Mouse (Mus musculus) liver, embryonic 16.5 days (tissue): Measurements from ENCODE around the gene Plxdc1. TPM values are rescaled to one million over a fixed set of nuclear protein-coding genes. Genes with fewer than 3 reads are reported as not detected.
A peak's percentile ranks its signal among the peaks of the same experiment; 100 is the strongest.
"Not testable (repeated sequence)": the region's sequence is repeated elsewhere in the genome, so short reads cannot be mapped to it uniquely, and the experiment has no call there.

ENCODE experiments used
- ATAC-seq: fragments of 200-750 bp; cut with Nextera tagmentation; 2 replicates; pipeline ENCODE4 v1.8.0; 2017; ENCODE audit warnings: low read depth, mild to moderate bottlenecking, moderate number of reproducible peaks, moderate library complexity
- H3K27ac ChIP-seq: fragments of 300-500 bp; sonication (generic); 2 replicates; pipeline ENCODE4 v1.5.1; 2014; ENCODE audit warnings: mild to moderate bottlenecking, low read length
- H3K27me3 ChIP-seq: fragments of 300-500 bp; sonication (generic); 2 replicates; pipeline ENCODE4 v1.6.1; 2014; ENCODE audit warnings: low read depth, low read length, mixed read lengths; ENCODE audit not compliant: control insufficient read depth, insufficient read depth
- H3K36me3 ChIP-seq: fragments of 300-500 bp; sonication (generic); 2 replicates; pipeline ENCODE4 v1.6.1; 2014; ENCODE audit warnings: mild to moderate bottlenecking; ENCODE audit not compliant: control insufficient read depth, insufficient read depth
- H3K4me1 ChIP-seq: fragments of 300-500 bp; sonication (generic); 2 replicates; pipeline ENCODE4 v1.6.1; 2014; ENCODE audit warnings: low read depth, low read length, mixed read lengths; ENCODE audit not compliant: control insufficient read depth
- H3K4me2 ChIP-seq: fragments of 300-500 bp; sonication (generic); 2 replicates; pipeline ENCODE4 v1.6.1; 2014; ENCODE audit warnings: low read depth, low read length, mixed read lengths
- H3K4me3 ChIP-seq: fragments of 300-500 bp; sonication (generic); 2 replicates; pipeline ENCODE4 v1.5.1; 2014; ENCODE audit warnings: low read depth, mild to moderate bottlenecking, low read length
- H3K9ac ChIP-seq: fragments of 300-500 bp; sonication (generic); 2 replicates; pipeline ENCODE4 v1.6.1; 2014; ENCODE audit warnings: low read depth, low read length
- H3K9me3 ChIP-seq: fragments of 300-500 bp; sonication (generic); replicated peaks from 2 replicates; pipeline ENCODE4 v1.6.1; 2016; ENCODE audit warnings: low read length; ENCODE audit not compliant: control insufficient read depth
- WGBS: fragments of 180-500 bp; shearing (Covaris S2); extraction: QIAGEN DNeasy Blood & Tissue Kit; methylation state at CpG from one replicate; pipeline ENCODE4 v1.1.7; 2014; ENCODE audit not compliant: insufficient replicate concordance; 5-methylcytosine and 5-hydroxymethylcytosine counted together
- polyA plus RNA-seq: library from polyadenylated mRNA; unstranded; fragments of >200 nt; fragmentation: Nextera tagmentation; extraction: Ambion mirVana; gene quantifications from 2 replicates; pipeline ENCODE4 v1.2.1, GENCODE M21; 2015

The Plxdc1 gene
- polyA plus RNA-seq, 1 experiment from 2014 or later, result 1.2 TPM

DNA sequence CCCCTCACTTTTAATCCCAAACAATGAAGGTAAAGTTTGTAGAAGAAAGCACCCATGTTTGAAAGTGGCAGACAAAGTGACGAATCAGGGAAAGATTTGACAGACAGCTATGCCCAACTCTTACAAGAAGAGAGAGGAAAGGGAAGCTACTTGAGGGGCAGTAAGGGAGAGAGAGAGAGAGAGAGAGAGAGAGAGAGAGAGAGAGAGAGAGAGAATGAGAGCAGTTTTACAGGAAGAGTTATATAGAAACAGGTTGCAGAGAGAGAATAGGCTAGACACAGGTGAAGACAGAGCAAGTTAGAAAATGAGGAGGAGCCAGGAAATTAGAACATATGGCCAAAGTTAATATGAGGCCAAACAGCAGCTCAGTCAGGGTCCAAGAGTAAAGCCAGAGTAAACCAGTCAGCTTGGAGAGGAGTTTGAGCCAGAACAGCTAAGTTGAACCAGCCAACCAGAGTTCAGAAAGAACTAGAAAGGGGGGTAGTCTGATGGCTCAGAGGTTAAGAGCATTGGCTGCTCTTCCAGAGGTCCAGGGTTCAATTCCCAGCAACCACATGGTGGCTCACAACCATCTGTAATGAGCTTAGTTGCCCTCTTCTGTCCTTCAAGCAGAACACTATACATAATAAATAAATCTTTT, 33.8 kb downstream of the Plxdc1 start:
- Histone ChIP-seq H3K27me3 (no peaks in the 10 kb centered on the region), H3K4me3 (no peak overlapping the region), H3K27ac (no peak overlapping the region), H3K9ac (no peak overlapping the region), H3K4me2 (no peak overlapping the region), H3K36me3 (no peaks in the 10 kb centered on the region), H3K9me3 (no peaks in the 10 kb centered on the region), H3K4me1 (peaks cover 15% of the 10 kb centered on the region)
- no peak for ATAC-seq
- 64% methylated on average over 1 of the region's 1 CpGs for WGBS

DNA sequence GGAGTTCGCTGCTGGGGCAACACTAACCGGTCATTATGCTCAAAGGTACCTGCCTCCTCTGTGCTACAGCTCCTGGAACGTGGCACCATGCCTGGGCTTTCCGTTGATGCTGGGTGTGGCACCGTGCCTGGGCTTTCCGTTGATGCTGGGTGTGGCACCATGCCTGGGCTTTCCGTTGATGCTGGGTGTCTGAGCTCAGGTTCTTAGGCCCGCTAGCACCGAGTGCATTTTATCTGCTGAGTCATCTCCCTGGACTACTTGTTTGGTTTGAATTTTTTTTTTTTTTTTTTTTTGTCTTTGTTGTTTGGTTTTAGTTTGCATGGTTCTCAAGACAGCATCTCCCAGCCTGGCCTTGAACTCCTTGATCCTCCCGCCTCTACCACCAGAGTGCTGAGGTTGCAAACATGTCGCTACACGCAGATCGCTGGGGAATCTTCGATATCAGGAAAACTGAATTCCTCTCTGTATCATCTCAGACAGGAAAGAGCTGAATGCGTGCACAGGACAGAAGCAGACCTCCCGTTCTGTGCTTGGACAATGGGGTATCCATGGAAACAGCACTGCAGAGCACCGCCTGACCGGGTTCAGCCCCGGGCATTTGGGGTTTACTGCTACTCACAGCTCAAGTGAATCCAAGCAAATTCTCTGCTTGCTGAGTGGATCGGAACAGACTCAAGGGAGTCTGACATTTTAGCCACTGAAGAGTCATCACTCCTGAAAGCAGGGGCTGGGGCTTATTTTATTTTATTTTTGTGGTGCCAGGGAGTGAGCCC, 36.4 kb downstream of the Plxdc1 start:
- Histone ChIP-seq H3K9ac (no peak overlapping the region), H3K4me2 (peak overlapping the region; percentile 19; the same call in 1 of the 2 replicates), H3K9me3 (no peaks in the 10 kb centered on the region), H3K36me3 (no peaks in the 10 kb centered on the region), H3K27me3 (no peaks in the 10 kb centered on the region), H3K4me3 (no peak overlapping the region), H3K27ac (no peak overlapping the region), H3K4me1 (peaks cover 15% of the 10 kb centered on the region)
- peak; percentile 80 for ATAC-seq
- 31% methylated on average over 20 of the region's 20 CpGs for WGBS

DNA sequence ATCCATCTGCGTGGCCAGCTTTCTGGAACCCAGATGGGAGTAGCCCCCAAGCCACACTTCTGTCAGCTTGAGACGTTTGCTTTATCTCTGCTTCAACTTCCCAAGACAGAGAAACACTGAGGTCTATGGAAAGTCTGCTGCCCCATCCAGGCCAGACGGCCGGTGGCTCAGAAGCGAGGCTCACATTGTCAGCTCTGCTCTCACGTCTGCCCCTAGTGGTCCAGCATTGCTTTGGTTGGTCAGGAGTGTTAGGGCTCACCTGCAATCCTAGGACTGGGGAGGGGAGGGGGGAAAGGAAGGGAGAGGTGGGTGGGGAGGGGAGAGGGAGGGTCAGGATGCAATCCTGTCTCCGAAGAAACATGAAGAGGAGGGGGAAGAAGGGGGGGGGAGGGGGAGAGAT, 38.8 kb downstream of the Plxdc1 start:
- 17% methylated on average over 7 of the region's 7 CpGs for WGBS

DNA sequence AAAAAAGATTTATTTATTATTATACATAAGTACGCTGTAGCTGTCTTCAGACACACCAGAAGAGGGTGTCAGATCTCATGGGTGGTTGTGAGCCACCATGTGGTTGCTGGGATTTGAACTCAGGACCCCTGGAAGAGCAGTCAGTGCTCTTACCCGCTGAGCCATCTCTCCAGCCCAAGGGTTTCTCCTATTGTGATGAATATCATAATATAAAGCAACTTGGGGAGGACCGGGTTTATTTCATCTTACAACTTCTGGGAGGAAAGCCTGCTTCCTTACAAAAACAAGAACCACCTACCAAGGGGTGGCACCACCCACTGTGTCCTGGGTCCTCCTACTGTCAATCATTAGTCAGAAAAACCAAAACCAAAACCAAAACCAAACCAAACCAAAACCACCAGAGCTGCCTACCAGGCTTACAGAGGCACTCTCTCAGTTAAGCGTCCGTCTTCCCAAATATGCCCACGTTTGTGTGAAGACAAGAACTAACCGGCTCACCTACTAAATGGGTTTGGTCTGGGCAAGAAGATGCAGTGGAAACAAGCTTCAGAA, 40.4 kb downstream of the Plxdc1 start:
- not testable (repeated sequence) for H3K27ac ChIP-seq, H3K9ac ChIP-seq, H3K4me1 ChIP-seq, H3K4me3 ChIP-seq, H3K9me3 ChIP-seq, H3K27me3 ChIP-seq, ATAC-seq, H3K36me3 ChIP-seq, H3K4me2 ChIP-seq
- 72% methylated on average over 7 of the region's 7 CpGs for WGBS

More for the DNA sequence above, 38.8 kb downstream of the Plxdc1 start:
- Histone ChIP-seq H3K9me3 (no peaks in the 10 kb centered on the region), H3K27me3 (no peaks in the 10 kb centered on the region), H3K27ac (no peak overlapping the region), H3K4me3 (no peak overlapping the region), H3K9ac (no peak overlapping the region), H3K4me2 (no peak overlapping the region), H3K36me3 (no peaks in the 10 kb centered on the region), H3K4me1 (peaks cover 8% of the 10 kb centered on the region)
- no peak for ATAC-seq

DNA sequence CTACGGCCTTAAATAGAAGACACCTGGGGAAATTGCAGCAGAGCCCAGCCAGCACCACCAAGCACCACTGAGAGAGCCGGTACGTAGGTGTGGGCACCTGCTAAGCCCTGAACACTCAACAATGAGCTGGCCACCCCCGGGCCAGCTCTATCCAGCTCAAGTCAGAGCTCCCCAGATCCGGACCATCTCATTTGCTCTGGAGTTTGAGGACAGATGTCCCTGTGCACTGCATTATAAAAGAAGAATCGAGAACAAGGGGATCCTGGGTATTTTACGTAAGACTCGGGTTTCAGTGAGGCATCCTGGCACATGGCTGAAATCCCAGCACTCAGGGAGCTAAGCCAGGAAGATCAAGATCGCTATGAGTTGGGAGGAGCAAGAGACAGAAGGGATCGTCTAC, 41.2 kb downstream of the Plxdc1 start:
- H3K4me3 ChIP-seq, result no peak overlapping the region
- no peak for ATAC-seq
- no peak overlapping the region for H3K27ac ChIP-seq
- 77% methylated on average over 10 of the region's 10 CpGs for WGBS
- no peaks in the 10 kb centered on the region for H3K36me3 ChIP-seq
- no peaks in the 10 kb centered on the region for H3K27me3 ChIP-seq
- no peak overlapping the region for H3K4me2 ChIP-seq
- H3K4me1 ChIP-seq, result peaks cover 6% of the 10 kb centered on the region
- no peak overlapping the region for H3K9ac ChIP-seq
- no peaks in the 10 kb centered on the region for H3K9me3 ChIP-seq

DNA sequence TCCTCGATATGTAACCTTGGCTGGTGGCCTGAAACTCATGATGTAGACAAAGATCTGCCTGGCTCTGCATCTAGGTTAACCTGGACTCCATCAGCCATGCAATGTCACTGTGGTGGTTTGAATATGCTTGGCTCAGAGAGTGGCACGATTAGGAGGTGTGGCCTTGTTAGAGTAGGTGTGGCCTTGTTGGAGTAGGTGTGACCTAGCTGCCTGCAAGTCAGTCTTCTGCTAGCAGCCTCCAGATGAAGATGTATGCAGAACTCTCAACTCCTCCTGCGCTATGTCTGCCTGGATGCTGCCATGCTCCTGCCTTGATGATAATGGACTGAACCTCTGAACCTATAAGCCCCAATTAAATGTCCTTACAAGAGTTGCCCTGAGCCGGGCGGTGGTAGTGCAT, 43.0 kb downstream of the Plxdc1 start:
- Histone ChIP-seq H3K27me3 (no peaks in the 10 kb centered on the region), H3K36me3 (no peaks in the 10 kb centered on the region), H3K4me2 (no peak overlapping the region), H3K4me1 (no peaks in the 10 kb centered on the region), H3K9me3 (no peaks in the 10 kb centered on the region), H3K9ac (no peak overlapping the region), H3K4me3 (no peak overlapping the region), H3K27ac (no peak overlapping the region)
- ATAC-seq, result no peak
- WGBS, result 55% methylated on average over 5 of the region's 5 CpGs

DNA sequence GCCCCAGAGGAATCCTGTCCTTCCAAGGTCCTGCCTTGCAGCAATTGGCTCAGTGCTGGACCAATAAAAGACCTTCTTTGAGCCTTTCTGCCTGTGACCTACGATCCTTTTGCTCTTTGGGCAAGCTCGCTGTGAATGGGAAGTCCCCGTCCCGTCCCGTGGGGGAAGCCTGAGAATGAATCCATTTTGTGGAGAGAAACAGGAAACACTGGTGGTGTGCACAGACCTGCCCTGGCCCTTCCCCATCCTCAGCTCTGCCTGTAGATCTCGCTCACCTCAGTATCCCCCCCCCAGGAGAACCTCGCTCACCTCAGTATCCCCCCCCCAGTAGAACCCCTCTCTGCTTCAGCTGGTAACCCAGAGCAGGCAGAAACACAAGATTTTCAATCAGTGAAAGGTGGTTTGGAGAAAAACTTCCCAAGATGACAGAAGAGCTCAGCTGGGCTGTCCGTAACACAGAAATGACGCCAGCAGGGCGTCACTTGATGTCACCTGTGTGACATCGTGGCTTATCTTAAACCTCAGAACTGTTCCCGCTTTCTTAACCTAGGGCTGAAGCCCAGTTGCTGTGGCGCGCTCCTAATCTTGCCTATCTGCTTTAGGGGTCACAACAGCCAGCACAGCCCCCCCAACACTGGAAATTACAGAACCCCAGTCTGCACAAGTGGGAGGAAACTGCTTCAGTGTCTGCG, 43.7 kb downstream of the Plxdc1 start:
- Histone ChIP-seq H3K4me3 (no peak overlapping the region), H3K4me2 (no peak overlapping the region), H3K4me1 (no peaks in the 10 kb centered on the region), H3K9me3 (no peaks in the 10 kb centered on the region), H3K36me3 (no peaks in the 10 kb centered on the region), H3K27me3 (no peaks in the 10 kb centered on the region), H3K9ac (no peak overlapping the region), H3K27ac (no peak overlapping the region)
- WGBS, result 45% methylated on average over 15 of the region's 15 CpGs
- no peak for ATAC-seq

DNA sequence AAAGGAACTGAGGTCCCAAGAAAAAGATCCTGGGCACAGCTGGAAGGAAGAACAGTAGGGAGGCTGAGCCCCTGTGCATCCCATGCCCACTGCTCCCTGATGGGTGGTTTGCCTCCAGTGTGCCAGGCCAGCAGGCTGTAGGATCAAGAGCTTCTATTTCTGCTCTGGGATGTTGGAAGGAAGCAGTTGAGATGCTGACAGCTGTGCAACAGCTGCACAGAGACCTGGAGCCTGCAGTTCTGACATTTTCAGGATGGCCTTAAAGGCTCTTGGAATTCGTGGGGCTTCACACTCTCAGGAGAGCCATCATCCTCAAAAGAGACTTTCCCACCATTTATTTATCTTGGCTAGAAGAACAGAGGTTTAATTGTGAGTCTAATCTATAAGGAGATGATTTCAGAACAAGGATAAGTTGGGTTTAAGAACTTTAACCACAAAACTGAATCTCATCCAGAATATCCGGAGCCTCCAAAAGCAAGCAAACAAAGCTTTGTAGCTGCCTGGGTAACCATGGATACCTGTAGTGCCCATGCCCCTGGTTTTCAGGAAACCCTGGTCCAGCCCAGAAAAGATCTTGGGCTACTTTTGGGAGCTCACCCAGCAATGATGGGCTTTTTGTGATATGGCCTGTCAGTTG, 48.7 kb downstream of the Plxdc1 start:
- Histone ChIP-seq H3K9me3 (no peaks in the 10 kb centered on the region), H3K4me3 (no peak overlapping the region), H3K9ac (no peak overlapping the region), H3K27me3 (no peaks in the 10 kb centered on the region), H3K4me2 (no peak overlapping the region), H3K27ac (no peak overlapping the region), H3K36me3 (no peaks in the 10 kb centered on the region), H3K4me1 (peaks cover 4% of the 10 kb centered on the region; the same call in 1 of the 2 replicates)
- no peak for ATAC-seq
- WGBS, result 62% methylated on average over 2 of the region's 2 CpGs
